ENCODE assay signal across 9 mouse cellular contexts in the genomic region with DNA sequence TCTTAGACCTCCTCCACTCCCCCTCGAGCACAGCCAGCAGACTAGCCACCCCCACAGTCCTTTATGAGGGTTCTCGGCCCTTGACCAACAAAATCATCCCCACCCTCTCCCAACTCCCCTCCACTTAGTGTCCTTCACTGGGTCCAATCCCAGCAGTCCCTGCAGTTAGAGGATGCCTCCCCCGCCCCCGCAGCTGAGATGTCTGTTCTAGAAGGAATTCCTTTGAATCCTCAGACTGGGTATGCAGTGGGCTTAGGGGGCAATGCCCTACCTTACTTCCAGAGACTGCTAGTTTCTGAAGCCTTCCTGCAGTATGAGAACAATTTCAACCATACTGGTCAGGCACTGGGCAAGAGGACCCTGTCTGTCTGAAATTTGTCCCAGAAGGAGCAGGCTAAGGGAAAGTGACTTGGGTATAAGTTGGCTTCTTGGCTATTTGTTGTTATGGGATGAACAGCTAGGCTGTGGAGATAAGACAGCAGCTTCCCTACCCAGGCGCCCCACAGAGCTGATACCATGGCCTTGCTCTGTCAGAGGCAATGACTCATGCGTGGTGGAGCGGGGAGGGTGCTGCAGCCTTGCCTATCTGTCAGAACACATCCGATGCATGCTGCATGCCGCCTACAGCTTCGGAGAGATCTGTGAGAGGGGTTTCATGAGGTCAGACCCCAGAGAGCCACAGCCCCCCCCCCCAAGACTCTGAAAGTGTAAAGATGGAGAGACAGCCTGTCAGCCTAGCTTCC. TPM values are rescaled to one million over a fixed set of nuclear protein-coding genes. Genes with fewer than 3 reads are reported as not detected.
DNase-seq lines count a peak whose midpoint lies in the region; ATAC-seq lines count a peak whose summit lies in the region.
"Had no signal": no experiment of that assay in that cellular context is flagged by ENCODE, and none has a peak within 500 bp of the region (broad histone marks: within the 10 kb centered on the region; RNA-seq: fewer than 3 reads in every experiment).

No protein-coding gene starts in this region.

- intact Hi-C loops in gastrocnemius, postnatal 14 days (cut with DNase I; ENCODE audit: low total_unique reads), result no loop called here

- WGBS in liver, embryonic 13.5 days (ENCODE audit: insufficient replicate concordance), result 24% methylated on average over 10 of the region's 10 CpGs

- peak; percentile 29 to 36 for DNase-seq in frontal cortex, postnatal 36 days (ENCODE audit: low spot score in 2 of 2)
- no peak for DNase-seq in frontal cortex, postnatal 14 days (ENCODE audit: low spot score in 2 of 2)
- DNase-seq in urinary bladder, postnatal 14 days (ENCODE audit: low spot score), result peak; percentile 41
- no peak for DNase-seq in urinary bladder, postnatal 10 days (ENCODE audit: low spot score)
- DNase-seq in liver, embryonic 13.5 days, result peak; percentile 93
- DNase-seq in cerebellum, adult 8-10 months, result no peak
- no peak for DNase-seq in gastrocnemius, postnatal 14 days
- DNase-seq: lung, adult 2 months had no signal

- peak overlapping the region; percentile 75 for H3K9ac ChIP-seq in liver, embryonic 13.5 days

- no peaks in the 10 kb centered on the region for H3K27me3 ChIP-seq in liver, embryonic 13.5 days

- peak overlapping the region; percentile 31 for H3K4me3 ChIP-seq in liver, embryonic 13.5 days (replicated peaks)

- peaks cover 62% of the 10 kb centered on the region for H3K4me1 ChIP-seq in liver, embryonic 13.5 days (replicated peaks)

- H3K27ac ChIP-seq in liver, embryonic 13.5 days, result peak overlapping the region; percentile 98

- H3K4me2 ChIP-seq in liver, embryonic 13.5 days, result peak overlapping the region; percentile 74

- no peaks in the 10 kb centered on the region for H3K9me3 ChIP-seq in liver, embryonic 13.5 days (replicated peaks)

- H3K36me3 ChIP-seq in liver, embryonic 13.5 days, result no peaks in the 10 kb centered on the region

- peak; percentile 100 for ATAC-seq in liver, embryonic 13.5 days (ENCODE audit: low read depth)
- no peak for ATAC-seq in cerebellum, adult (ENCODE audit: insufficient number of reproducible peaks, low FRiP score, low TSS enrichment)

RNA-seq across cellular contexts. Expression of gene Nek2, which starts 34.1 kb away (rescaled TPM):
- 39.3 and 45.7 TPM in 2 replicates for polyA plus RNA-seq in liver, embryonic 13.5 days (2015; fragmentation: Nextera tagmentation; extraction: Ambion mirVana)
- total RNA-seq in gastrocnemius, postnatal 14 days (2021), result 1 to 10 TPM; 1.6 TPM

RNA-seq across cellular contexts. Expression of gene Slc30a1, which starts 51.3 kb away (rescaled TPM):
- polyA plus RNA-seq in liver, embryonic 13.5 days (2015; fragmentation: Nextera tagmentation; extraction: Ambion mirVana), result 2.7 and 3.0 TPM in 2 replicates
- 1 to 10 TPM; 8.0 to 8.1 TPM for total RNA-seq in gastrocnemius, postnatal 14 days (2021)

Comparison
In these comparisons a context has a peak if more than half of its experiments do, and no peak if none do; other contexts are left out.
1. DNase-seq: peak in frontal cortex, postnatal 36 days (2 of 2), urinary bladder, postnatal 14 days (single experiment) and liver, embryonic 13.5 days (single experiment); none in frontal cortex, postnatal 14 days (0 of 2), urinary bladder, postnatal 10 days (single experiment), cerebellum, adult 8-10 months (single experiment) and gastrocnemius, postnatal 14 days (single experiment).